Mouse (Mus musculus): ENCODE results near the gene Ccdc86. TPM values are rescaled to one million over a fixed set of nuclear protein-coding genes. Genes with fewer than 3 reads are reported as not detected.

Gene Ccdc86
- polyA plus RNA-seq, 1 experiment from 2014 or later: 32.4 TPM

DNA sequence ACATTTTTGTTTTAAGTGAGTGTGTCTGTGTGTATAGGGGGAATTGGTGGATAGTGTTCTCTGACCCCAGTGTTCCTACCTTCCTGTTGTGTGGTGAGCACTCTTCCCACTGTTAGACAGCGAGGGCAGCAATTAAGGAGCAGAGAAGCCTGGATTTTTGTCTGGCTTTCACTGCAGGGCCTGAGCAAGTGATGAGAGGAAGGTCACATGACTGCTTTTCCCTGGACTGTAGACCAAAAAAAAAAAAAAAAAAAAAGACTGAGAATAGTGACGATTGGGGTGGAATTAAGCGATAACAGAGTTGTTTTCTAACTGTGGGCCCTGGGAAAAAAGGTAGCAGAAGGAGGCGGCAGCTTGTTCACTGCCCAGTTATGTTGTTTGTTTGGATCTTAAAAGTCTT, 22.4 kb downstream of the Ccdc86 start:
- no peak overlapping the region for H3K9ac ChIP-seq (ENCODE audit: low read length)
- 51% methylated on average over 4 of the region's 4 CpGs for WGBS
- H3K4me1 ChIP-seq (replicated peaks; ENCODE audit: control insufficient read depth, insufficient read depth, low read length): peaks cover 3% of the 10 kb centered on the region; the same call in 1 of the 2 replicates
- no peaks in the 10 kb centered on the region for H3K27me3 ChIP-seq (replicated peaks; ENCODE audit: control insufficient read depth, insufficient read depth, low read length)
- ATAC-seq (replicated peaks; ENCODE audit: low FRiP score, low TSS enrichment, low read depth): no peak
- no peaks in the 10 kb centered on the region for H3K9me3 ChIP-seq (ENCODE audit: control insufficient read depth, low read length)
- no peak overlapping the region for H3K27ac ChIP-seq (ENCODE audit: low read depth)
- H3K36me3 ChIP-seq (ENCODE audit: control insufficient read depth, insufficient read depth, low read length): no peaks in the 10 kb centered on the region
- no peak overlapping the region for H3K4me2 ChIP-seq (ENCODE audit: low read length)
- no peak for DNase-seq (ENCODE audit: low spot score)
- H3K4me3 ChIP-seq (ENCODE audit: low read depth, low read length): no peak overlapping the region

- no peak overlapping the region for H3K27ac ChIP-seq (ENCODE audit: low read depth)
- H3K36me3 ChIP-seq (ENCODE audit: control insufficient read depth, insufficient read depth, low read length): no peaks in the 10 kb centered on the region
- H3K4me1 ChIP-seq (replicated peaks; ENCODE audit: control insufficient read depth, insufficient read depth, low read length): peaks cover 3% of the 10 kb centered on the region; the same call in 1 of the 2 replicates
- DNase-seq (ENCODE audit: low spot score) (no peak), ATAC-seq (replicated peaks; ENCODE audit: low FRiP score, low TSS enrichment, low read depth) (no peak)
- no peaks in the 10 kb centered on the region for H3K27me3 ChIP-seq (replicated peaks; ENCODE audit: control insufficient read depth, insufficient read depth, low read length)
- H3K9me3 ChIP-seq (ENCODE audit: control insufficient read depth, low read length): no peaks in the 10 kb centered on the region
- H3K4me3 ChIP-seq (ENCODE audit: low read depth, low read length): no peak overlapping the region
- no peak overlapping the region for H3K4me2 ChIP-seq (ENCODE audit: low read length)
- whole genome bisulfite sequencing: 30% methylated on average over 6 of the region's 6 CpGs
- no peak overlapping the region for H3K9ac ChIP-seq (ENCODE audit: low read length)
These were observed 22.9 kb downstream of the Ccdc86 start for GRCm38 (mm10) chr19:10926123-10926621.

GRCm38 (mm10) chr19:10924220-10924619, 24.8 kb downstream of the Ccdc86 start:
- H3K27ac ChIP-seq (ENCODE audit: low read depth): no peak overlapping the region
- H3K4me2 ChIP-seq (ENCODE audit: low read length): no peak overlapping the region
- H3K4me1 ChIP-seq (replicated peaks; ENCODE audit: control insufficient read depth, insufficient read depth, low read length): peaks cover 3% of the 10 kb centered on the region; the same call in 1 of the 2 replicates
- no peaks in the 10 kb centered on the region for H3K27me3 ChIP-seq (replicated peaks; ENCODE audit: control insufficient read depth, insufficient read depth, low read length)
- no peak overlapping the region for H3K9ac ChIP-seq (ENCODE audit: low read length)
- no peaks in the 10 kb centered on the region for H3K36me3 ChIP-seq (ENCODE audit: control insufficient read depth, insufficient read depth, low read length)
- H3K9me3 ChIP-seq (ENCODE audit: control insufficient read depth, low read length): no peaks in the 10 kb centered on the region
- no peak for ATAC-seq (replicated peaks; ENCODE audit: low FRiP score, low TSS enrichment, low read depth)
- no peak overlapping the region for H3K4me3 ChIP-seq (ENCODE audit: low read depth, low read length)
- no peak for DNase-seq (ENCODE audit: low spot score)
- WGBS: 34% methylated on average over 4 of the region's 4 CpGs

DNA sequence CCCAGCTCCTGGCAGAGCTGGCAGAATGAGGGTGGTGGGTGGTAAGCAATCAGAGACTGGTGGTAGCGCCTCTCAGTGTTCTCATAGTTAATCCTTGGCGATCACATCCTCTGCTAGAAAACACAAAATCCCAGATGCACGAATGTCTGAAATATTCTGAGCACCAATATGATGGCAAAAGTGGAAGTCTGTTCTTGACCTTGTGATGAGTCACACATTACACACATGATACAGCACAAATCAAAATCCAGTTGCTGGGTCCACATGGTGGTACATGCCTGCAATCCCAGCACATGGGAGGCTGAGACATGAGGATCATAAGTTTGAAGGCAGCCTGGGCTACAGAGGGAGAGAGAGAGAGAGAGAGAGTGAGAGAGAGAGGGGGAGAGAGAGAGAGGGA, 28.0 kb downstream of the Ccdc86 start:
- no peak overlapping the region for H3K4me2 ChIP-seq (ENCODE audit: low read length)
- DNase-seq (ENCODE audit: low spot score): no peak
- H3K4me1 ChIP-seq (replicated peaks; ENCODE audit: control insufficient read depth, insufficient read depth, low read length): no peaks in the 10 kb centered on the region
- 74% methylated on average over 3 of the region's 3 CpGs for WGBS
- H3K27ac ChIP-seq (ENCODE audit: low read depth): no peak overlapping the region
- ATAC-seq (replicated peaks; ENCODE audit: low FRiP score, low TSS enrichment, low read depth): no peak
- no peak overlapping the region for H3K4me3 ChIP-seq (ENCODE audit: low read depth, low read length)
- no peak overlapping the region for H3K9ac ChIP-seq (ENCODE audit: low read length)
- H3K27me3 ChIP-seq (replicated peaks; ENCODE audit: control insufficient read depth, insufficient read depth, low read length): no peaks in the 10 kb centered on the region
- H3K9me3 ChIP-seq (ENCODE audit: control insufficient read depth, low read length): no peaks in the 10 kb centered on the region
- no peaks in the 10 kb centered on the region for H3K36me3 ChIP-seq (ENCODE audit: control insufficient read depth, insufficient read depth, low read length)

- H3K36me3 ChIP-seq (ENCODE audit: control insufficient read depth, insufficient read depth, low read length): no peaks in the 10 kb centered on the region
- no peak within 1 kb of the TSS for H3K9ac ChIP-seq (ENCODE audit: low read length)
- no peak within 1 kb of the TSS for H3K4me2 ChIP-seq (ENCODE audit: low read length)
- H3K4me3 ChIP-seq (ENCODE audit: low read depth, low read length): no peak within 1 kb of the TSS
- H3K4me1 ChIP-seq (replicated peaks; ENCODE audit: control insufficient read depth, insufficient read depth, low read length): no peaks in the 10 kb centered on the region
- no peak within 1 kb of the TSS for H3K27ac ChIP-seq (ENCODE audit: low read depth)
- ATAC-seq (replicated peaks; ENCODE audit: low FRiP score, low TSS enrichment, low read depth) (no peak), DNase-seq (ENCODE audit: low spot score) (no peak)
- 63% methylated on average over 2 of the region's 2 CpGs for WGBS
- H3K27me3 ChIP-seq (replicated peaks; ENCODE audit: control insufficient read depth, insufficient read depth, low read length): no peaks in the 10 kb centered on the region
- no peaks in the 10 kb centered on the region for H3K9me3 ChIP-seq (ENCODE audit: control insufficient read depth, low read length)
These were observed 28.5 kb downstream of the Ccdc86 start, which contains the start of gene Zp1 for GRCm38 (mm10) chr19:10920532-10920931. Gene Zp1, minus strand, starts transcription at chr19:10920632.

GRCm38 (mm10) chr19:10918321-10918991, 30.6 kb downstream of the Ccdc86 start:
- Histone ChIP-seq H3K4me2 (ENCODE audit: low read length) (no peak overlapping the region), H3K27me3 (replicated peaks; ENCODE audit: control insufficient read depth, insufficient read depth, low read length) (no peaks in the 10 kb centered on the region), H3K9ac (ENCODE audit: low read length) (no peak overlapping the region), H3K27ac (ENCODE audit: low read depth) (no peak overlapping the region), H3K4me3 (ENCODE audit: low read depth, low read length) (no peak overlapping the region), H3K36me3 (ENCODE audit: control insufficient read depth, insufficient read depth, low read length) (no peaks in the 10 kb centered on the region), H3K9me3 (ENCODE audit: control insufficient read depth, low read length) (no peaks in the 10 kb centered on the region), H3K4me1 (replicated peaks; ENCODE audit: control insufficient read depth, insufficient read depth, low read length) (no peaks in the 10 kb centered on the region)
- ATAC-seq (replicated peaks; ENCODE audit: low FRiP score, low TSS enrichment, low read depth) (no peak; the same call in 1 of the 2 replicates), DNase-seq (ENCODE audit: low spot score) (no peak)
- 85% methylated on average over 10 of the region's 10 CpGs for WGBS

DNA sequence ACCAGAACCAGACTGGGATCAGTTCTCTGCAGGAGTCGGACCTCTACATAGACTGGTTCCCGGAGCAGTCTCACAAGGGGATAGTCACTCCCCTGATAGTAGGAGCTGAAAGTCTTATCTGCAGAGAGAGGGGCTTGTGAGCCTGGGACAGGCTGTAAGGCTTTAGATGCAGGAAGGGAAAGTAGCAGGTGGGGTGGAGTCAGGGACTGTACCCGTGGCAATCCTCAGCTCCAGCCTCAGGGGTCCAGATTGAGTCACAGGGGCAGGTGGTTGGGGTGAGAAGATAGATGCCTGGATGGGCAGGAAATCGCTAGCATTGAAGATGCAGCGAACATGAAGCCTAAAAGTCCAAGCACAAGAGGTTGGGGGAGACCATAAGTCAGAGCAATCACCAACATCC, 32.6 kb downstream of the Ccdc86 start:
- Histone ChIP-seq H3K4me2 (ENCODE audit: low read length) (no peak overlapping the region), H3K9me3 (ENCODE audit: control insufficient read depth, low read length) (no peaks in the 10 kb centered on the region), H3K27ac (ENCODE audit: low read depth) (no peak overlapping the region), H3K27me3 (replicated peaks; ENCODE audit: control insufficient read depth, insufficient read depth, low read length) (no peaks in the 10 kb centered on the region), H3K4me3 (ENCODE audit: low read depth, low read length) (no peak overlapping the region), H3K4me1 (replicated peaks; ENCODE audit: control insufficient read depth, insufficient read depth, low read length) (no peaks in the 10 kb centered on the region), H3K36me3 (ENCODE audit: control insufficient read depth, insufficient read depth, low read length) (no peaks in the 10 kb centered on the region), H3K9ac (ENCODE audit: low read length) (no peak overlapping the region)
- DNase-seq (ENCODE audit: low spot score) (no peak), ATAC-seq (replicated peaks; ENCODE audit: low FRiP score, low TSS enrichment, low read depth) (no peak)
- WGBS: 55% methylated on average over 5 of the region's 5 CpGs

- Histone ChIP-seq H3K9me3 (ENCODE audit: control insufficient read depth, low read length) (no peaks in the 10 kb centered on the region), H3K36me3 (ENCODE audit: control insufficient read depth, insufficient read depth, low read length) (no peaks in the 10 kb centered on the region), H3K9ac (ENCODE audit: low read length) (no peak overlapping the region), H3K4me2 (ENCODE audit: low read length) (no peak overlapping the region), H3K4me1 (replicated peaks; ENCODE audit: control insufficient read depth, insufficient read depth, low read length) (no peaks in the 10 kb centered on the region; the same call in 1 of the 2 replicates), H3K27me3 (replicated peaks; ENCODE audit: control insufficient read depth, insufficient read depth, low read length) (no peaks in the 10 kb centered on the region), H3K27ac (ENCODE audit: low read depth) (no peak overlapping the region), H3K4me3 (ENCODE audit: low read depth, low read length) (no peak overlapping the region)
- ATAC-seq (replicated peaks; ENCODE audit: low FRiP score, low TSS enrichment, low read depth): no peak
- no peak for DNase-seq (ENCODE audit: low spot score)
- 67% methylated on average over 2 of the region's 2 CpGs for WGBS
These were observed 34.2 kb downstream of the Ccdc86 start for GRCm38 (mm10) chr19:10914870-10915269.

GRCm38 (mm10) chr19:10914291-10914690, 34.8 kb downstream of the Ccdc86 start:
- Histone ChIP-seq H3K27ac (ENCODE audit: low read depth) (no peak overlapping the region), H3K4me3 (ENCODE audit: low read depth, low read length) (no peak overlapping the region), H3K9ac (ENCODE audit: low read length) (no peak overlapping the region), H3K4me2 (ENCODE audit: low read length) (no peak overlapping the region), H3K27me3 (replicated peaks; ENCODE audit: control insufficient read depth, insufficient read depth, low read length) (no peaks in the 10 kb centered on the region), H3K36me3 (ENCODE audit: control insufficient read depth, insufficient read depth, low read length) (no peaks in the 10 kb centered on the region), H3K9me3 (ENCODE audit: control insufficient read depth, low read length) (no peaks in the 10 kb centered on the region), H3K4me1 (replicated peaks; ENCODE audit: control insufficient read depth, insufficient read depth, low read length) (peaks cover 5% of the 10 kb centered on the region; the same call in 1 of the 2 replicates)
- ATAC-seq (replicated peaks; ENCODE audit: low FRiP score, low TSS enrichment, low read depth) (no peak), DNase-seq (ENCODE audit: low spot score) (no peak)
- WGBS: 58% methylated on average over 7 of the region's 7 CpGs
